Mouse (Mus musculus): ENCODE data around the gene Scn10a. TPM values are rescaled to one million over a fixed set of nuclear protein-coding genes. Genes with fewer than 3 reads are reported as not detected.

The Scn10a gene
- total and polyA plus RNA-seq, 2 experiments from 2014 or later: 0.10 to 0.16 TPM

DNA sequence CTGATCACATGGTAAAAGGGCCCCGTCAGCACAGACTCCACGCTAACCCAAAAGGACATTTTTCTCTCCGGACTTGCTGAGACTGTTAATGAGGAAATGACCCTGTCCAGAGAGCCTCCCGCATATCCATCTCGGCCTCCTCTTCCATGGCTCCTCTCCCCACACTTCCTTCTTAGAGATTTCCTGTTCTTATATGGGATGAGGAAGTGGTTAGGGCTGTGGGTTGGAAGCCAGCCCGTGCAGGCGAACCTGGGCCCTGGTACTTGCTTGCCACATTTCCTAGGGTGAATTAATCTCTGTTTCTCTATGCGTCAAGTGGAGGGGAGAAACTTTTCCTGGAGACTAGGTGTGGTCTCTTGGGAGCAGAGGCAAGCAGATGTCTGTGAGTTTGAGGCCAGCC is 150.4 kb downstream of the Scn10a start:
- H3K36me3 ChIP-seq (ENCODE audit: insufficient read depth): no peaks in the 10 kb centered on the region

DNA sequence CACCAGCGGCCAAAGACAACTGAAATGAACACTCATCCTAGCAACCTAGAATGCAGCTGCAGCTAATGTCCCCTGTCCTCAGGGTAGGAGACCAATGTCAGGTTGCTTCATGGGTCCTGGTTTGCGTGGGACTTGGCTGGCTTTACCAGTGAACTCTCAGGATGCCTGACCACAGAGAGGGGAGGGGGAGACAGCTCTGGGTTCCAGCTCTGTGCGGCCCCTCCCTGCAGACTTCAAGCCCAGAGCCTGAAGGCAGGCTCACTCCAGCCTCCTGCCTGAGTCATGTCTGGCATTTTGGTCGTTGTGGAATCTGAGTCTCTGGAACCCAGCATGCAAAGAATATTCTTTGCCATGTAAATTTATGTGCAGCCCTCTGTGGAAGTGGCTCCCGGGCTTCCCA is 151.3 kb downstream of the Scn10a start:
- 76% methylated on average over 5 of the region's 5 CpGs for whole genome bisulfite sequencing
- H3K9ac ChIP-seq: no peak overlapping the region
- no peaks in the 10 kb centered on the region for H3K27me3 ChIP-seq (ENCODE audit: insufficient read depth, low read length)
- ATAC-seq: no peak
- H3K9me3 ChIP-seq (ENCODE audit: low read length): no peaks in the 10 kb centered on the region
- H3K4me3 ChIP-seq (ENCODE audit: low read depth, low read length): no peak overlapping the region
- no peak overlapping the region for H3K4me2 ChIP-seq (ENCODE audit: low read depth)
- no peak overlapping the region for H3K27ac ChIP-seq (ENCODE audit: low read depth, low read length)
- H3K36me3 ChIP-seq (ENCODE audit: insufficient read depth): no peaks in the 10 kb centered on the region
- H3K4me1 ChIP-seq (ENCODE audit: insufficient read depth): 0 out of 2 replicates have a peak, but pooled peaks cover 5% of the 10 kb centered on the region
- TF ChIP-seq CTCF (IDR thresholded peaks at IDR 0.05; ENCODE audit: low read depth): no peak
- DNase-seq: no peak

More for the DNA sequence above, 150.4 kb downstream of the Scn10a start:
- 82% methylated on average over 8 of the region's 8 CpGs for WGBS
- no peak for DNase-seq
- Histone ChIP-seq H3K4me3 (ENCODE audit: low read depth, low read length) (no peak overlapping the region), H3K27me3 (ENCODE audit: insufficient read depth, low read length) (peaks cover 6% of the 10 kb centered on the region; the same call in 1 of the 2 replicates), H3K4me2 (ENCODE audit: low read depth) (no peak overlapping the region), H3K27ac (ENCODE audit: low read depth, low read length) (no peak overlapping the region), H3K4me1 (ENCODE audit: insufficient read depth) (0 out of 2 replicates have a peak, but pooled peaks cover 9% of the 10 kb centered on the region), H3K9ac (no peak overlapping the region), H3K9me3 (ENCODE audit: low read length) (no peaks in the 10 kb centered on the region)
- ATAC-seq: no peak
- TF ChIP-seq CTCF (IDR thresholded peaks at IDR 0.05; ENCODE audit: low read depth): no peak

GRCm38 (mm10) chr9:119566214-119566613 is 152.9 kb downstream of the Scn10a start:
- Histone ChIP-seq H3K27me3 (ENCODE audit: insufficient read depth, low read length) (no peaks in the 10 kb centered on the region), H3K36me3 (ENCODE audit: insufficient read depth) (no peaks in the 10 kb centered on the region), H3K9me3 (ENCODE audit: low read length) (no peaks in the 10 kb centered on the region), H3K4me2 (ENCODE audit: low read depth) (no peak overlapping the region), H3K4me3 (ENCODE audit: low read depth, low read length) (no peak overlapping the region), H3K9ac (no peak overlapping the region), H3K27ac (ENCODE audit: low read depth, low read length) (no peak overlapping the region), H3K4me1 (ENCODE audit: insufficient read depth) (no peaks in the 10 kb centered on the region)
- ATAC-seq (no peak), DNase-seq (no peak)
- TF ChIP-seq CTCF (IDR thresholded peaks at IDR 0.05; ENCODE audit: low read depth): no peak
- WGBS: 23% methylated on average over 10 of the region's 10 CpGs

GRCm38 (mm10) chr9:119564803-119565202 is 154.3 kb downstream of the Scn10a start:
- WGBS: 84% methylated on average over 6 of the region's 6 CpGs
- H3K4me3 ChIP-seq (ENCODE audit: low read depth, low read length): no peak overlapping the region
- DNase-seq (no peak), ATAC-seq (no peak)
- H3K4me2 ChIP-seq (ENCODE audit: low read depth): no peak overlapping the region
- no peak overlapping the region for H3K9ac ChIP-seq
- no peaks in the 10 kb centered on the region for H3K27me3 ChIP-seq (ENCODE audit: insufficient read depth, low read length)
- no peaks in the 10 kb centered on the region for H3K9me3 ChIP-seq (ENCODE audit: low read length)
- H3K27ac ChIP-seq (ENCODE audit: low read depth, low read length): no peak overlapping the region
- H3K4me1 ChIP-seq (ENCODE audit: insufficient read depth): no peaks in the 10 kb centered on the region
- no peak for TF ChIP-seq CTCF (IDR thresholded peaks at IDR 0.05; ENCODE audit: low read depth)
- no peaks in the 10 kb centered on the region for H3K36me3 ChIP-seq (ENCODE audit: insufficient read depth)

- H3K27ac ChIP-seq (ENCODE audit: low read depth, low read length): no peak overlapping the region
- 66% methylated on average over 6 of the region's 6 CpGs for WGBS
Measured at GRCm38 (mm10) chr9:119563617-119564016, 155.5 kb downstream of the Scn10a start.

GRCm38 (mm10) chr9:119562256-119562655 is 156.9 kb downstream of the Scn10a start:
- H3K9ac ChIP-seq: no peak overlapping the region
- H3K36me3 ChIP-seq (ENCODE audit: insufficient read depth): no peaks in the 10 kb centered on the region
- TF ChIP-seq CTCF (IDR thresholded peaks at IDR 0.05; ENCODE audit: low read depth): no peak
- H3K27me3 ChIP-seq (ENCODE audit: insufficient read depth, low read length): no peaks in the 10 kb centered on the region; the same call in 1 of the 2 replicates
- ATAC-seq (no peak), DNase-seq (no peak)
- H3K9me3 ChIP-seq (ENCODE audit: low read length): no peaks in the 10 kb centered on the region
- 52% methylated on average over 12 of the region's 12 CpGs for WGBS
- H3K27ac ChIP-seq (ENCODE audit: low read depth, low read length): no peak overlapping the region
- no peak overlapping the region for H3K4me3 ChIP-seq (ENCODE audit: low read depth, low read length)
- no peaks in the 10 kb centered on the region for H3K4me1 ChIP-seq (ENCODE audit: insufficient read depth)
- H3K4me2 ChIP-seq (ENCODE audit: low read depth): no peak overlapping the region

More at GRCm38 (mm10) chr9:119563617-119564016, 155.5 kb downstream of the Scn10a start:
- no peaks in the 10 kb centered on the region for H3K4me1 ChIP-seq (ENCODE audit: insufficient read depth)
- no peak overlapping the region for H3K4me3 ChIP-seq (ENCODE audit: low read depth, low read length)
- ATAC-seq (no peak), DNase-seq (no peak)
- no peak overlapping the region for H3K4me2 ChIP-seq (ENCODE audit: low read depth)
- no peaks in the 10 kb centered on the region for H3K36me3 ChIP-seq (ENCODE audit: insufficient read depth)
- no peaks in the 10 kb centered on the region; the same call in 1 of the 2 replicates for H3K27me3 ChIP-seq (ENCODE audit: insufficient read depth, low read length)
- H3K9ac ChIP-seq: no peak overlapping the region
- no peaks in the 10 kb centered on the region for H3K9me3 ChIP-seq (ENCODE audit: low read length)
- TF ChIP-seq CTCF (IDR thresholded peaks at IDR 0.05; ENCODE audit: low read depth): no peak

DNA sequence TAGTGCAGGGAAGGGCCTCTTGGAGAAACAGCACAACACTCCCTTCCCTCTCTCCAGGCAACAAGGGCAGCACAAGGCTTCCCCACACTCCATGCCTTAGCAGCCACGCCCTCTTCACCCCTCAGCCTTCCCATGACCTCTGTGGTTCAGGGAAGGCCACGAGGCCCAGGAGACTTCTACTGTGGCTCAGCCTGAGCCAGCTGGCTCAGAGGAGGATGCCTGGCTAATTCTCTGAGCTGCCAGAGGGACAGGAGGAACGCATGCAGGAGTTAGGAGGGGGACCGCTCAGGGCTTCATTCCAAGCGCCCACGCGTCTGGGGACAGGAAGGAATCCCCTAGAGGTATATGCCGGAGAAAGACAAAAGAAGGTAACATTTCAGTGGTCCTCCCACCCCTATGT is 157.4 kb downstream of the Scn10a start:
- no peak for TF ChIP-seq CTCF (IDR thresholded peaks at IDR 0.05; ENCODE audit: low read depth)
- ATAC-seq (no peak), DNase-seq (no peak)
- Histone ChIP-seq H3K4me2 (ENCODE audit: low read depth) (no peak overlapping the region), H3K27ac (ENCODE audit: low read depth, low read length) (no peak overlapping the region), H3K4me1 (ENCODE audit: insufficient read depth) (no peaks in the 10 kb centered on the region), H3K27me3 (ENCODE audit: insufficient read depth, low read length) (no peaks in the 10 kb centered on the region; the same call in 1 of the 2 replicates), H3K9me3 (ENCODE audit: low read length) (no peaks in the 10 kb centered on the region), H3K4me3 (ENCODE audit: low read depth, low read length) (no peak overlapping the region), H3K9ac (no peak overlapping the region), H3K36me3 (ENCODE audit: insufficient read depth) (no peaks in the 10 kb centered on the region)
- WGBS: 44% methylated on average over 8 of the region's 8 CpGs
